Mouse (Mus musculus) CH12.LX (cell line): ENCODE measurements at regions not wholly inside any gene's neighbourhood (a gene's known extent, or its start where the extent isn't known, plus 50 kb on each side); places are given as distances from the start of the nearest gene placed in this dataset.

ENCODE experiments used
- CTCF ChIP-seq, 2 experiments: IDR thresholded peaks in 1 of 2; conservative IDR thresholded peaks in 1 of 2; 2 replicates each; pipeline ENCODE4 v1.5.1; 2011 to 2012; ENCODE audit warnings: low read depth in 2 of 2, low read length in 2 of 2, improper control_type of control experiment in 1 of 2, inconsistent platforms in 1 of 2, mild to moderate bottlenecking in 1 of 2, moderate library complexity in 1 of 2
- GABPA ChIP-seq: IDR thresholded peaks from 2 replicates; pipeline ENCODE4 v1.6.1; 2012; ENCODE audit warnings: low read depth, low read length, improper control_type of control experiment, inconsistent platforms; ENCODE audit not compliant: insufficient replicate concordance
- JUND ChIP-seq: conservative IDR thresholded peaks from 2 replicates; pipeline ENCODE4 v1.6.1; 2011; ENCODE audit warnings: low read depth, low read length, improper control_type of control experiment
- MAZ ChIP-seq: IDR thresholded peaks from 2 replicates; pipeline ENCODE4 v1.6.1; 2012; ENCODE audit warnings: low read depth, mild to moderate bottlenecking, inconsistent platforms, low read length, improper control_type of control experiment, moderate library complexity
- POLR2A ChIP-seq: IDR thresholded peaks from 2 replicates; pipeline ENCODE4 v1.6.1; 2011; ENCODE audit warnings: low read depth, mild to moderate bottlenecking, improper control_type of control experiment, low read length

GRCm38 (mm10) chr13:99782883-99783721 is 117.8 kb downstream of the Cartpt start:
- TF ChIP-seq POLR2A (no peak), CTCF (conservative IDR thresholded peaks at IDR 0.05 in 1 of 2, IDR thresholded peaks at IDR 0.05 in 1 of 2; ENCODE audit: low read depth in 2 of 2, low read length in 2 of 2) (no peak), JUND (no peak), GABPA (no peak), MAZ (no peak)
